In the genomic region with DNA sequence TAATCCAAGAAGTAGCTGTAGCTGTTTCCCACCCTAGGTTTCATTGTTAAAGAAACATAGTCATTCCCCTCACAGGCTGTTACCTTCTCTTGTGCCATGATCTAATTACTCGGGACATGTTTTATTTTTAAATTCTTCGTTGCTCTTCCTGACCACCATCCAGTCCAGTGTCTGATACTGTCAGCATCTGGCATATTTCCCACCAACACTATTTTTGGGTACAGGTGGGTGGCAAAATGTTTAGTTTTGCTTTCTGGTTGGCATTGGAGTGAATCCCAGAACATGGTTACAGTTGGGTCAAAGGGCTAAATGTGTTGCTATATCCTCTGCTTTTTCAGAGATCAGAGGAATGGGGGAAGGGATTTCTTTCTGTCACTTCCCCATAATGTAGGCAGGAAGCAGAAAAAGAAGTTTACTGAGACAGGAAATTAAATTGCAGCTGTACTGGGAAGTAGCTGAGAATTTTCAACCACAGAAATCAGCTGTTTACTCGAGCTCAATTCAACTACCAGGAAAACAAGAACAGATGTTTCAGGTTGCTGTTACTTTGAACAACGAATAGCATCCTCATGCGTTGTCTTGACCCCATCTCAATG, we compare ENCODE assay signal across 19 mouse cellular contexts.
"Had no signal": no experiment of that assay in that cellular context is flagged by ENCODE, and none has a peak within 500 bp of the region (broad histone marks: within the 10 kb centered on the region; RNA-seq: fewer than 3 reads in every experiment).

No protein-coding gene starts in this region.

- DNase-seq: kidney, adult 18-20 months; kidney, postnatal 10 days; kidney, postnatal 4 days; left cerebral cortex, postnatal 4 days; liver, embryonic 13.5 days; lung, adult 2 months; lung, postnatal 10 days; lung, postnatal 4 days; retina, postnatal 1 day; right cerebral cortex, postnatal 4 days; spleen, adult 18-20 months; thymus, postnatal 14 days had no signal

- H3K27me3 ChIP-seq: intestine, embryonic 15.5 days; liver, embryonic 13.5 days; midbrain, embryonic 12.5 days; neural tube, embryonic 13.5 days had no signal

- H3K9ac ChIP-seq: intestine, embryonic 15.5 days; limb, embryonic 13.5 days; liver, embryonic 13.5 days; midbrain, embryonic 12.5 days; neural tube, embryonic 13.5 days had no signal

- H3K36me3 ChIP-seq: intestine, embryonic 15.5 days; limb, embryonic 13.5 days; liver, embryonic 13.5 days; midbrain, embryonic 12.5 days; neural tube, embryonic 13.5 days had no signal

- H3K4me1 ChIP-seq: liver, embryonic 13.5 days had no signal

- H3K27ac ChIP-seq: intestine, embryonic 15.5 days; layer of hippocampus, adult 2 months; limb, embryonic 13.5 days; liver, embryonic 13.5 days; midbrain, embryonic 12.5 days; neural tube, embryonic 13.5 days; stomach, postnatal 0 days had no signal

- H3K4me3 ChIP-seq: intestine, embryonic 15.5 days; layer of hippocampus, adult 2 months; limb, embryonic 13.5 days; liver, embryonic 13.5 days; midbrain, embryonic 12.5 days; neural tube, embryonic 13.5 days had no signal

- H3K9me3 ChIP-seq: intestine, embryonic 15.5 days; limb, embryonic 13.5 days; liver, embryonic 13.5 days; midbrain, embryonic 12.5 days; neural tube, embryonic 13.5 days had no signal

- H3K4me2 ChIP-seq: intestine, embryonic 15.5 days; limb, embryonic 13.5 days; liver, embryonic 13.5 days; midbrain, embryonic 12.5 days; neural tube, embryonic 13.5 days had no signal

- ATAC-seq: intestine, embryonic 15.5 days; midbrain, embryonic 16.5 days had no signal
